Mouse (Mus musculus): ENCODE data around the gene Abhd11. TPM values are rescaled to one million over a fixed set of nuclear protein-coding genes. Genes with fewer than 3 reads are reported as not detected.
"Not testable (repeated sequence)": the region's sequence is repeated elsewhere in the genome, so short reads cannot be mapped to it uniquely, and the experiment has no call there.

Gene Abhd11
- polyA plus RNA-seq (2015; fragmentation: Nextera tagmentation; extraction: Ambion mirVana), result 73.3 and 82.1 TPM in 2 replicates

- peak within 1 kb of the TSS; percentile 75 for H3K4me3 ChIP-seq (ENCODE audit: low read length)
- H3K4me1 ChIP-seq (ENCODE audit: control insufficient read depth, insufficient read depth, low read depth, low read length), result peaks cover 18% of the 10 kb centered on the region
- peak within 1 kb of the TSS; percentile 68 for H3K4me2 ChIP-seq (ENCODE audit: low read length)
- under 1% methylated on average over 52 of the region's 52 CpGs for WGBS
- H3K36me3 ChIP-seq (ENCODE audit: control insufficient read depth, insufficient read depth, low read length), result no peaks in the 10 kb centered on the region
- H3K27me3 ChIP-seq (replicated peaks; ENCODE audit: control insufficient read depth, insufficient read depth, low read length), result no peaks in the 10 kb centered on the region
- H3K9ac ChIP-seq (ENCODE audit: low read depth, low read length), result peak within 1 kb of the TSS; percentile 79
- peak within 1 kb of the TSS; percentile 99 for H3K27ac ChIP-seq (ENCODE audit: low read depth, low read length)
- ATAC-seq, result peak; percentile 91
- H3K9me3 ChIP-seq (ENCODE audit: control insufficient read depth, low read length), result no peaks in the 10 kb centered on the region
Measured at GRCm38 (mm10) chr5:135008671-135009589, at the start of gene Abhd11. Gene Abhd11 (plus strand): TSS chr5:135009152.

- no peak overlapping the region for H3K4me3 ChIP-seq (ENCODE audit: low read length)
- no peaks in the 10 kb centered on the region for H3K36me3 ChIP-seq (ENCODE audit: control insufficient read depth, insufficient read depth, low read length)
- ATAC-seq, result no peak
- H3K4me1 ChIP-seq (ENCODE audit: control insufficient read depth, insufficient read depth, low read depth, low read length), result no peaks in the 10 kb centered on the region
- H3K9ac ChIP-seq (ENCODE audit: low read depth, low read length), result no peak overlapping the region
- no peaks in the 10 kb centered on the region for H3K9me3 ChIP-seq (ENCODE audit: control insufficient read depth, low read length)
- WGBS, result 75% methylated on average over 2 of the region's 2 CpGs
- H3K4me2 ChIP-seq (ENCODE audit: low read length), result no peak overlapping the region
- no peaks in the 10 kb centered on the region; the same call in 1 of the 2 replicates for H3K27me3 ChIP-seq (replicated peaks; ENCODE audit: control insufficient read depth, insufficient read depth, low read length)
- no peak overlapping the region for H3K27ac ChIP-seq (ENCODE audit: low read depth, low read length)
Measured at GRCm38 (mm10) chr5:134960430-134960829, 48.5 kb upstream of the Abhd11 start.

GRCm38 (mm10) chr5:134961519-134961918, 47.4 kb upstream of the Abhd11 start:
- no peak overlapping the region for H3K4me2 ChIP-seq (ENCODE audit: low read length)
- no peaks in the 10 kb centered on the region for H3K9me3 ChIP-seq (ENCODE audit: control insufficient read depth, low read length)
- no peaks in the 10 kb centered on the region for H3K36me3 ChIP-seq (ENCODE audit: control insufficient read depth, insufficient read depth, low read length)
- no peaks in the 10 kb centered on the region; the same call in 1 of the 2 replicates for H3K27me3 ChIP-seq (replicated peaks; ENCODE audit: control insufficient read depth, insufficient read depth, low read length)
- peaks cover 7% of the 10 kb centered on the region for H3K4me1 ChIP-seq (ENCODE audit: control insufficient read depth, insufficient read depth, low read depth, low read length)
- H3K4me3 ChIP-seq (ENCODE audit: low read length), result no peak overlapping the region
- H3K27ac ChIP-seq (ENCODE audit: low read depth, low read length), result no peak overlapping the region
- no peak for ATAC-seq
- WGBS, result 98% methylated on average over 2 of the region's 2 CpGs
- no peak overlapping the region for H3K9ac ChIP-seq (ENCODE audit: low read depth, low read length)

- 46% methylated on average over 5 of the region's 5 CpGs for WGBS
- H3K4me2 ChIP-seq (ENCODE audit: low read length), result no peak overlapping the region
- no peaks in the 10 kb centered on the region for H3K36me3 ChIP-seq (ENCODE audit: control insufficient read depth, insufficient read depth, low read length)
- H3K4me1 ChIP-seq (ENCODE audit: control insufficient read depth, insufficient read depth, low read depth, low read length), result peaks cover 7% of the 10 kb centered on the region
- H3K27me3 ChIP-seq (replicated peaks; ENCODE audit: control insufficient read depth, insufficient read depth, low read length), result no peaks in the 10 kb centered on the region; the same call in 1 of the 2 replicates
- H3K4me3 ChIP-seq (ENCODE audit: low read length), result no peak overlapping the region
- ATAC-seq, result no peak
- H3K9me3 ChIP-seq (ENCODE audit: control insufficient read depth, low read length), result no peaks in the 10 kb centered on the region
- H3K9ac ChIP-seq (ENCODE audit: low read depth, low read length), result no peak overlapping the region
- H3K27ac ChIP-seq (ENCODE audit: low read depth, low read length), result no peak overlapping the region
Measured at GRCm38 (mm10) chr5:134963546-134963945, 45.4 kb upstream of the Abhd11 start.

GRCm38 (mm10) chr5:134964655-134965054, 44.3 kb upstream of the Abhd11 start:
- not testable (repeated sequence) for H3K27ac ChIP-seq (ENCODE audit: low read depth, low read length); H3K36me3 ChIP-seq (ENCODE audit: control insufficient read depth, insufficient read depth, low read length); H3K9me3 ChIP-seq (ENCODE audit: control insufficient read depth, low read length); H3K4me3 ChIP-seq (ENCODE audit: low read length); H3K27me3 ChIP-seq (replicated peaks; ENCODE audit: control insufficient read depth, insufficient read depth, low read length); ATAC-seq; H3K9ac ChIP-seq (ENCODE audit: low read depth, low read length); H3K4me1 ChIP-seq (ENCODE audit: control insufficient read depth, insufficient read depth, low read depth, low read length); H3K4me2 ChIP-seq (ENCODE audit: low read length)

- Histone ChIP-seq H3K36me3 (ENCODE audit: control insufficient read depth, insufficient read depth, low read length) (no peaks in the 10 kb centered on the region), H3K4me3 (ENCODE audit: low read length) (peak overlapping the region; percentile 28), H3K27me3 (replicated peaks; ENCODE audit: control insufficient read depth, insufficient read depth, low read length) (no peaks in the 10 kb centered on the region; the same call in 1 of the 2 replicates), H3K4me1 (ENCODE audit: control insufficient read depth, insufficient read depth, low read depth, low read length) (peaks cover 7% of the 10 kb centered on the region), H3K9me3 (ENCODE audit: control insufficient read depth, low read length) (no peaks in the 10 kb centered on the region), H3K4me2 (ENCODE audit: low read length) (peak overlapping the region; percentile 56), H3K27ac (ENCODE audit: low read depth, low read length) (no peak overlapping the region), H3K9ac (ENCODE audit: low read depth, low read length) (no peak overlapping the region; the same call in 1 of the 2 replicates)
- 5% methylated on average over 10 of the region's 10 CpGs for WGBS
- 0 out of 2 replicates have a peak, but pooled peaks have one; percentile 54 for ATAC-seq
Measured at GRCm38 (mm10) chr5:134965473-134965851, 43.5 kb upstream of the Abhd11 start.

GRCm38 (mm10) chr5:134965852-134966821, 42.8 kb upstream of the Abhd11 start:
- no peaks in the 10 kb centered on the region for H3K9me3 ChIP-seq (ENCODE audit: control insufficient read depth, low read length)
- no peaks in the 10 kb centered on the region; the same call in 1 of the 2 replicates for H3K27me3 ChIP-seq (replicated peaks; ENCODE audit: control insufficient read depth, insufficient read depth, low read length)
- peaks cover 7% of the 10 kb centered on the region for H3K4me1 ChIP-seq (ENCODE audit: control insufficient read depth, insufficient read depth, low read depth, low read length)
- H3K36me3 ChIP-seq (ENCODE audit: control insufficient read depth, insufficient read depth, low read length), result no peaks in the 10 kb centered on the region
- peak overlapping the region; percentile 56 for H3K4me2 ChIP-seq (ENCODE audit: low read length)
- WGBS, result 5% methylated on average over 26 of the region's 33 CpGs
- ATAC-seq, result peak; percentile 82
- H3K9ac ChIP-seq (ENCODE audit: low read depth, low read length), result peak overlapping the region; percentile 35
- peak overlapping the region; percentile 28 for H3K4me3 ChIP-seq (ENCODE audit: low read length)
- no peak overlapping the region for H3K27ac ChIP-seq (ENCODE audit: low read depth, low read length)

GRCm38 (mm10) chr5:134967164-134967944, 41.6 kb upstream of the Abhd11 start:
- Histone ChIP-seq H3K9ac (ENCODE audit: low read depth, low read length) (no peak overlapping the region), H3K4me2 (ENCODE audit: low read length) (no peak overlapping the region), H3K4me3 (ENCODE audit: low read length) (no peak overlapping the region), H3K4me1 (ENCODE audit: control insufficient read depth, insufficient read depth, low read depth, low read length) (peaks cover 7% of the 10 kb centered on the region), H3K27ac (ENCODE audit: low read depth, low read length) (no peak overlapping the region), H3K9me3 (ENCODE audit: control insufficient read depth, low read length) (no peaks in the 10 kb centered on the region), H3K36me3 (ENCODE audit: control insufficient read depth, insufficient read depth, low read length) (no peaks in the 10 kb centered on the region), H3K27me3 (replicated peaks; ENCODE audit: control insufficient read depth, insufficient read depth, low read length) (no peaks in the 10 kb centered on the region; the same call in 1 of the 2 replicates)
- WGBS, result 78% methylated on average over 20 of the region's 20 CpGs
- no peak for ATAC-seq
